In the genomic region with DNA sequence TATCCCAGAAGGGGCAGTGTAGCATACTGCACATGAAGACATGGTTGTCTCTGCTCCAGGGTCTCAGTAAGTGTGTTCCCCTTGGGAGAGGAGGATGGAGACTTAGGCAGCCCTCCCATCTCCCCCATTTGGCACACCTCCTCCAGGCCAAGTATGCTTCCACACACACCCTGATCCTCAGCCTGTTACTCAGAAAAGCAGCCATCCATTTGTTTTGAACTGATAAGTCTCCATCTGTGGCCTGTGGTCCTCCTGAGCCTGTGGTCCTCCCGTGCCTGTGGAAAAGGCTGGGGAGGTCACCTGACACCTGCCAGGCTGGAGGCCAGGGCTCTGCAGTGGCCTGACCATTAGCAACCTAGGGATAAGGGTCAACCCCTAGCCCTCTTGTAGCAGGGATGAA, we compare ENCODE assay signal across 10 mouse cellular contexts.
DNase-seq lines count a peak whose midpoint lies in the region; ATAC-seq and TF ChIP-seq lines count a peak whose summit lies in the region.
"Had no signal": no experiment of that assay in that cellular context is flagged by ENCODE, and none has a peak within 500 bp of the region (broad histone marks: within the 10 kb centered on the region; RNA-seq: fewer than 3 reads in every experiment).

No protein-coding gene starts in this region.

- peak overlapping the region; percentile 86; the same call in 1 of the 2 replicates for H3K27ac ChIP-seq in kidney, embryonic 14.5 days (ENCODE audit: low read depth, low read length)
- H3K27ac ChIP-seq in kidney, adult 2 months (ENCODE audit: insufficient read depth, low read depth, low read length) = no peak overlapping the region
- peak overlapping the region; percentile 84 for H3K27ac ChIP-seq in embryonic facial prominence, embryonic 15.5 days (replicated peaks)
- 0 out of 2 replicates have a peak overlapping the region, but pooled peaks have one; percentile 10 for H3K27ac ChIP-seq in intestine, embryonic 16.5 days (ENCODE audit: low read length)
- peak overlapping the region; percentile 90 for H3K27ac ChIP-seq in midbrain, embryonic 15.5 days

- H3K4me2 ChIP-seq in kidney, embryonic 14.5 days (replicated peaks; ENCODE audit: low read depth, low read length) = no peak overlapping the region
- 0 out of 2 replicates have a peak overlapping the region, but pooled peaks have one; percentile 2 for H3K4me2 ChIP-seq in embryonic facial prominence, embryonic 15.5 days (replicated peaks)
- no peak overlapping the region for H3K4me2 ChIP-seq in intestine, embryonic 16.5 days (ENCODE audit: low read depth, low read length)
- H3K4me2 ChIP-seq in midbrain, embryonic 15.5 days = no peak overlapping the region

- H3K4me3 ChIP-seq in kidney, embryonic 14.5 days (ENCODE audit: low read length) = no peak overlapping the region
- no peak overlapping the region for H3K4me3 ChIP-seq in kidney, adult 2 months (ENCODE audit: insufficient read depth, low read depth, low read length)
- no peak overlapping the region for H3K4me3 ChIP-seq in embryonic facial prominence, embryonic 15.5 days (replicated peaks)
- no peak overlapping the region for H3K4me3 ChIP-seq in intestine, embryonic 16.5 days (ENCODE audit: low read length)
- no peak overlapping the region for H3K4me3 ChIP-seq in midbrain, embryonic 15.5 days
- H3K4me3 ChIP-seq in lung, adult 2 months (replicated peaks; ENCODE audit: extremely low read depth, low read depth, low read length) = no peak overlapping the region

- intact Hi-C loops in left cerebral cortex, postnatal 36 days (cut with DNase I) = loop anchor here (5.0 kb wide), 1 partner anchor 111 kb away; no protein-coding TSS in a partner anchor

- no peaks in the 10 kb centered on the region for H3K9me3 ChIP-seq in kidney, embryonic 14.5 days (ENCODE audit: control insufficient read depth, low read length)
- H3K9me3 ChIP-seq in embryonic facial prominence, embryonic 15.5 days (replicated peaks) = no peaks in the 10 kb centered on the region
- H3K9me3 ChIP-seq in intestine, embryonic 16.5 days (ENCODE audit: control insufficient read depth, low read length) = no peaks in the 10 kb centered on the region
- no peaks in the 10 kb centered on the region for H3K9me3 ChIP-seq in midbrain, embryonic 15.5 days

- WGBS in kidney, embryonic 14.5 days = 11% methylated on average over 1 of the region's 1 CpGs
- 52% methylated on average over 1 of the region's 1 CpGs for WGBS in kidney, adult 2 months
- WGBS in embryonic facial prominence, embryonic 15.5 days = 25% methylated on average over 1 of the region's 1 CpGs
- WGBS in intestine, embryonic 16.5 days = 57% methylated on average over 1 of the region's 1 CpGs
- 27% methylated on average over 1 of the region's 1 CpGs for WGBS in midbrain, embryonic 15.5 days
- WGBS in lung, adult 2 months = 53% methylated on average over 1 of the region's 1 CpGs

- TF ChIP-seq CTCF in kidney, adult 2 months (conservative IDR thresholded peaks at IDR 0.05; ENCODE audit: insufficient read depth, insufficient read length, low read depth, low read length) = no peak
- no peak for TF ChIP-seq CTCF in lung, adult 2 months (IDR thresholded peaks at IDR 0.05; ENCODE audit: insufficient read depth, low read length)

- no peak for DNase-seq in kidney, adult 2 months
- no peak for DNase-seq in frontal cortex, postnatal 10 days (ENCODE audit: low spot score in 2 of 2)
- no peak for DNase-seq in left cerebral cortex, postnatal 36 days (ENCODE audit: low spot score in 2 of 2)
- no peak for DNase-seq in lung, adult 2 months
- DNase-seq: thymus, postnatal 36 days had no signal

- peaks cover 63% of the 10 kb centered on the region for H3K4me1 ChIP-seq in kidney, embryonic 14.5 days (ENCODE audit: control insufficient read depth, insufficient read depth, low read length)
- peaks cover 3% of the 10 kb centered on the region; the same call in 1 of the 2 replicates for H3K4me1 ChIP-seq in kidney, adult 2 months (ENCODE audit: control insufficient read depth, insufficient read depth, low read length)
- H3K4me1 ChIP-seq in embryonic facial prominence, embryonic 15.5 days = peaks cover 69% of the 10 kb centered on the region
- peaks cover 53% of the 10 kb centered on the region for H3K4me1 ChIP-seq in intestine, embryonic 16.5 days (ENCODE audit: control insufficient read depth, insufficient read depth, low read length)
- H3K4me1 ChIP-seq in midbrain, embryonic 15.5 days = peaks cover 75% of the 10 kb centered on the region
- H3K4me1 ChIP-seq in lung, adult 2 months (ENCODE audit: control insufficient read depth, insufficient read depth, low read length) = peaks cover 11% of the 10 kb centered on the region

- H3K27me3 ChIP-seq in kidney, embryonic 14.5 days (ENCODE audit: control insufficient read depth, insufficient read depth, low read length) = no peaks in the 10 kb centered on the region; the same call in 1 of the 2 replicates
- no peaks in the 10 kb centered on the region for H3K27me3 ChIP-seq in kidney, adult 2 months (replicated peaks; ENCODE audit: control insufficient read depth, insufficient read depth, low read length)
- H3K27me3 ChIP-seq in embryonic facial prominence, embryonic 15.5 days = no peaks in the 10 kb centered on the region
- no peaks in the 10 kb centered on the region for H3K27me3 ChIP-seq in intestine, embryonic 16.5 days (replicated peaks; ENCODE audit: control insufficient read depth, insufficient read depth, low read length)
- no peaks in the 10 kb centered on the region for H3K27me3 ChIP-seq in midbrain, embryonic 15.5 days (replicated peaks)

- H3K9ac ChIP-seq in kidney, embryonic 14.5 days (ENCODE audit: low read depth, low read length) = no peak overlapping the region
- H3K9ac ChIP-seq in embryonic facial prominence, embryonic 15.5 days = no peak overlapping the region
- H3K9ac ChIP-seq in intestine, embryonic 16.5 days (ENCODE audit: low read depth, low read length) = no peak overlapping the region
- H3K9ac ChIP-seq in midbrain, embryonic 15.5 days = no peak overlapping the region

- no peak for TF ChIP-seq POLR2A in kidney, adult 2 months (IDR thresholded peaks at IDR 0.05; ENCODE audit: low read depth, low read length)
- no peak for TF ChIP-seq POLR2A in lung, adult 2 months (IDR thresholded peaks at IDR 0.05; ENCODE audit: borderline replicate concordance, extremely low read depth, low read depth, low read length)

- no peak for ATAC-seq in kidney, embryonic 14.5 days (ENCODE audit: low FRiP score, low TSS enrichment)
- ATAC-seq in embryonic facial prominence, embryonic 15.5 days (ENCODE audit: insufficient number of reproducible peaks, low FRiP score, low TSS enrichment, low read depth) = no peak
- no peak for ATAC-seq in intestine, embryonic 16.5 days
- no peak for ATAC-seq in midbrain, embryonic 15.5 days (replicated peaks)
- ATAC-seq: activated CD4-positive, CD25-positive, alpha-beta regulatory T cell, adult 4 months had no signal

- H3K36me3 ChIP-seq in kidney, embryonic 14.5 days (ENCODE audit: control insufficient read depth, insufficient read depth, low read length) = no peaks in the 10 kb centered on the region
- H3K36me3 ChIP-seq in kidney, adult 2 months (ENCODE audit: control insufficient read depth, insufficient read depth, low read length) = no peaks in the 10 kb centered on the region
- H3K36me3 ChIP-seq in embryonic facial prominence, embryonic 15.5 days = no peaks in the 10 kb centered on the region
- H3K36me3 ChIP-seq in intestine, embryonic 16.5 days (ENCODE audit: control insufficient read depth, insufficient read depth, low read length) = no peaks in the 10 kb centered on the region
- H3K36me3 ChIP-seq in midbrain, embryonic 15.5 days (replicated peaks) = no peaks in the 10 kb centered on the region
